Mouse (Mus musculus): ENCODE measurements around the gene Mrpl43. TPM values are rescaled to one million over a fixed set of nuclear protein-coding genes. Genes with fewer than 3 reads are reported as not detected.

Mrpl43 gene
- total RNA-seq, 2 experiments from 2014 or later: 37.9 to 41.8 TPM

- ATAC-seq (replicated peaks; ENCODE audit: poor library complexity, severe bottlenecking): peak; percentile 36
These were observed 23.9 kb upstream of the Mrpl43 start for GRCm38 (mm10) chr19:45030111-45030510.

GRCm38 (mm10) chr19:45029571-45029970 is 23.3 kb upstream of the Mrpl43 start:
- ATAC-seq (replicated peaks; ENCODE audit: poor library complexity, severe bottlenecking): no peak

GRCm38 (mm10) chr19:45028746-45029145 is 22.5 kb upstream of the Mrpl43 start:
- ATAC-seq (replicated peaks; ENCODE audit: poor library complexity, severe bottlenecking): no peak

GRCm38 (mm10) chr19:45027848-45028247 is 21.6 kb upstream of the Mrpl43 start:
- no peak for ATAC-seq (replicated peaks; ENCODE audit: poor library complexity, severe bottlenecking)

- no peak for ATAC-seq (replicated peaks; ENCODE audit: poor library complexity, severe bottlenecking)
These were observed 20.9 kb upstream of the Mrpl43 start for GRCm38 (mm10) chr19:45026958-45027670.

GRCm38 (mm10) chr19:45025937-45026568 is 19.8 kb upstream of the Mrpl43 start:
- ATAC-seq (replicated peaks; ENCODE audit: poor library complexity, severe bottlenecking): no peak

- ATAC-seq (replicated peaks; ENCODE audit: poor library complexity, severe bottlenecking): no peak
These were observed 18.5 kb upstream of the Mrpl43 start for GRCm38 (mm10) chr19:45024775-45025174.

- ATAC-seq (replicated peaks; ENCODE audit: poor library complexity, severe bottlenecking): no peak
These were observed 17.8 kb upstream of the Mrpl43 start for GRCm38 (mm10) chr19:45023993-45024392.

GRCm38 (mm10) chr19:45021362-45021761 is 15.1 kb upstream of the Mrpl43 start:
- ATAC-seq (replicated peaks; ENCODE audit: poor library complexity, severe bottlenecking): no peak

GRCm38 (mm10) chr19:45020348-45020747 is 14.1 kb upstream of the Mrpl43 start:
- no peak for ATAC-seq (replicated peaks; ENCODE audit: poor library complexity, severe bottlenecking)

- no peak for ATAC-seq (replicated peaks; ENCODE audit: poor library complexity, severe bottlenecking)
These were observed 12.1 kb upstream of the Mrpl43 start for GRCm38 (mm10) chr19:45018351-45018831.

GRCm38 (mm10) chr19:45017909-45018308 is 11.7 kb upstream of the Mrpl43 start:
- peak; percentile 42 for ATAC-seq (replicated peaks; ENCODE audit: poor library complexity, severe bottlenecking)

GRCm38 (mm10) chr19:45017216-45017771 is 11.1 kb upstream of the Mrpl43 start:
- no peak for ATAC-seq (replicated peaks; ENCODE audit: poor library complexity, severe bottlenecking)

- 0 out of 2 replicates have a peak, but pooled peaks have one; percentile 15 for ATAC-seq (replicated peaks; ENCODE audit: poor library complexity, severe bottlenecking)
These were observed 10.3 kb upstream of the Mrpl43 start for GRCm38 (mm10) chr19:45016341-45017215.

- peak; percentile 16; the same call in 1 of the 2 replicates for ATAC-seq (replicated peaks; ENCODE audit: poor library complexity, severe bottlenecking)
These were observed 9.5 kb upstream of the Mrpl43 start for GRCm38 (mm10) chr19:45015518-45016281.

- peak; percentile 14 for ATAC-seq (replicated peaks; ENCODE audit: poor library complexity, severe bottlenecking)
These were observed 8.8 kb upstream of the Mrpl43 start for GRCm38 (mm10) chr19:45014981-45015402.

GRCm38 (mm10) chr19:45014335-45014971 is 8.2 kb upstream of the Mrpl43 start, which contains the start of gene Lzts2:
Gene Lzts2 (plus strand): TSS chr19:45014414.
- peak; percentile 22; the same call in 1 of the 2 replicates for ATAC-seq (replicated peaks; ENCODE audit: poor library complexity, severe bottlenecking)

GRCm38 (mm10) chr19:45013581-45014225 is 7.5 kb upstream of the Mrpl43 start:
- no peak for ATAC-seq (replicated peaks; ENCODE audit: poor library complexity, severe bottlenecking)

GRCm38 (mm10) chr19:45012636-45013035 is 6.4 kb upstream of the Mrpl43 start:
- ATAC-seq (replicated peaks; ENCODE audit: poor library complexity, severe bottlenecking): no peak

All from granulocyte monocyte progenitor cell, adult 5-6 weeks (primary cell).